Mouse (Mus musculus): Measurements from ENCODE around the gene Mtx2.

Mtx2 gene

GRCm38 (mm10) chr2:74825730-74826430, at the start of gene Mtx2:
Gene Mtx2, plus strand, starts transcription at chr2:74825803.
- in situ Hi-C loops (cut with MboI): no loop called here

- in situ Hi-C loops (cut with MboI): no loop called here
Measured at GRCm38 (mm10) chr2:74777536-74778275, 47.9 kb upstream of the Mtx2 start.

GRCm38 (mm10) chr2:74781386-74781785, 44.2 kb upstream of the Mtx2 start:
- in situ Hi-C loops (cut with MboI): no loop called here

GRCm38 (mm10) chr2:74795531-74795930, 30.1 kb upstream of the Mtx2 start:
- in situ Hi-C loops (cut with MboI): no loop called here

GRCm38 (mm10) chr2:74808431-74808830, 17.2 kb upstream of the Mtx2 start:
- in situ Hi-C loops (cut with MboI): no loop called here

GRCm38 (mm10) chr2:74822654-74823053, 2.9 kb upstream of the Mtx2 start:
- in situ Hi-C loops (cut with MboI): no loop called here

- in situ Hi-C loops (cut with MboI): no loop called here
Measured at GRCm38 (mm10) chr2:74825371-74825729, 253 bp upstream of the Mtx2 start.

GRCm38 (mm10) chr2:74846992-74847391, 21.4 kb downstream of the Mtx2 start:
- in situ Hi-C loops (cut with MboI): no loop called here

GRCm38 (mm10) chr2:74847516-74847915, 21.9 kb downstream of the Mtx2 start:
- in situ Hi-C loops (cut with MboI): no loop called here

- in situ Hi-C loops (cut with MboI): no loop called here
Measured at GRCm38 (mm10) chr2:74850036-74850435, 24.4 kb downstream of the Mtx2 start.

GRCm38 (mm10) chr2:74862070-74862476, 36.5 kb downstream of the Mtx2 start:
- in situ Hi-C loops (cut with MboI): no loop called here

- in situ Hi-C loops (cut with MboI): no loop called here
Measured at GRCm38 (mm10) chr2:74865414-74865813, 39.8 kb downstream of the Mtx2 start.

GRCm38 (mm10) chr2:74874043-74874442, 48.4 kb downstream of the Mtx2 start:
- in situ Hi-C loops (cut with MboI): no loop called here

- in situ Hi-C loops (cut with MboI): no loop called here
Measured at GRCm38 (mm10) chr2:74884357-74884756, 58.8 kb downstream of the Mtx2 start.

- in situ Hi-C loops (cut with MboI): no loop called here
Measured at GRCm38 (mm10) chr2:74891868-74892267, 66.3 kb downstream of the Mtx2 start.

- in situ Hi-C loops (cut with MboI): no loop called here
Measured at GRCm38 (mm10) chr2:74892881-74893615, 67.4 kb downstream of the Mtx2 start.

GRCm38 (mm10) chr2:74894061-74894460, 68.5 kb downstream of the Mtx2 start:
- in situ Hi-C loops (cut with MboI): no loop called here

- in situ Hi-C loops (cut with MboI): no loop called here
Measured at GRCm38 (mm10) chr2:74899973-74900372, 74.4 kb downstream of the Mtx2 start.

- in situ Hi-C loops (cut with MboI): no loop called here
Measured at GRCm38 (mm10) chr2:74901764-74902295, 76.2 kb downstream of the Mtx2 start.

- in situ Hi-C loops (cut with MboI): no loop called here
Measured at GRCm38 (mm10) chr2:74907368-74908291, 82.0 kb downstream of the Mtx2 start.

- in situ Hi-C loops (cut with MboI): no loop called here
Measured at GRCm38 (mm10) chr2:74912031-74912430, 86.4 kb downstream of the Mtx2 start.
